Mouse (Mus musculus): Measurements from ENCODE around the gene Cant1. TPM values are rescaled to one million over a fixed set of nuclear protein-coding genes. Genes with fewer than 3 reads are reported as not detected.

The Cant1 gene
- polyA plus RNA-seq, 1 experiment from 2014 or later: 7.8 TPM

- H3K9me3 ChIP-seq (ENCODE audit: low read length): no peaks in the 10 kb centered on the region
- 62% methylated on average over 7 of the region's 7 CpGs for WGBS (ENCODE audit: insufficient replicate concordance)
- no peaks in the 10 kb centered on the region for H3K36me3 ChIP-seq (replicated peaks; ENCODE audit: insufficient read depth, low read length)
- H3K27ac ChIP-seq (ENCODE audit: low read depth): no peak overlapping the region
- H3K4me3 ChIP-seq (ENCODE audit: low read depth, low read length): no peak overlapping the region
- ATAC-seq (no peak), DNase-seq (no peak)
- H3K9ac ChIP-seq (replicated peaks): no peak overlapping the region
- TF ChIP-seq EP300 (IDR thresholded peaks at IDR 0.05; ENCODE audit: low read depth) (no peak), CTCF (IDR thresholded peaks at IDR 0.05; ENCODE audit: low read depth) (no peak)
- H3K4me1 ChIP-seq (ENCODE audit: insufficient read depth): peaks cover 9% of the 10 kb centered on the region
- no peak overlapping the region for H3K4me2 ChIP-seq (ENCODE audit: low read depth, low read length)
- peaks cover 8% of the 10 kb centered on the region for H3K27me3 ChIP-seq (ENCODE audit: insufficient read depth, low read length)
Measured at GRCm38 (mm10) chr11:118360491-118360890, 58.4 kb downstream of the Cant1 start.

Other genes with a start within 250 kb of the Cant1 start
- gene Cyth1, start 170.5 kb downstream of the Cant1 start, polyA plus RNA-seq (2015; fragmentation: Nextera tagmentation; extraction: Ambion mirVana): 7.0 and 7.9 TPM in 2 replicates
- 3.2 and 3.8 TPM in 2 replicates for gene Usp36, start 128.8 kb downstream of the Cant1 start, polyA plus RNA-seq (2015; fragmentation: Nextera tagmentation; extraction: Ambion mirVana)
- gene Cep295nl, start 76.6 kb downstream of the Cant1 start, polyA plus RNA-seq (2015; fragmentation: Nextera tagmentation; extraction: Ambion mirVana): 0.05 TPM in 1 of 2 replicates, not detected in the other
- 8.4 TPM in 2 replicates for gene Timp2, start 63.3 kb downstream of the Cant1 start, polyA plus RNA-seq (2015; fragmentation: Nextera tagmentation; extraction: Ambion mirVana)
- 68.3 and 74.1 TPM in 2 replicates for gene Lgals3bp, start 17.0 kb downstream of the Cant1 start, polyA plus RNA-seq (2015; fragmentation: Nextera tagmentation; extraction: Ambion mirVana)
- gene C1qtnf1, start 9.1 kb upstream of the Cant1 start, polyA plus RNA-seq (2015; fragmentation: Nextera tagmentation; extraction: Ambion mirVana): 5.8 and 5.9 TPM in 2 replicates
- 4.9 and 5.6 TPM in 2 replicates for gene Engase, start 57.7 kb upstream of the Cant1 start, polyA plus RNA-seq (2015; fragmentation: Nextera tagmentation; extraction: Ambion mirVana)